Mouse (Mus musculus) CD4-positive, CD25-positive, alpha-beta regulatory T cell, adult 4 months (primary cell): ENCODE measurements around the gene Sh2d2a. TPM values are rescaled to one million over a fixed set of nuclear protein-coding genes. Genes with fewer than 3 reads are reported as not detected.
A peak's percentile ranks its signal among the peaks of the same experiment; 100 is the strongest.
"Not testable (repeated sequence)": the region's sequence is repeated elsewhere in the genome, so short reads cannot be mapped to it uniquely, and the experiment has no call there.

Experiments
- ATAC-seq: one replicate; pipeline ENCODE4 v1.8.0; 2017
- polyA plus RNA-seq, 2 experiments: library from polyadenylated mRNA; unstranded; fragments of 100-300 nt; shearing (Covaris generic); gene quantifications; one replicate each; pipeline ENCODE4 v1.2.1; 2017

Gene Sh2d2a
- polyA plus RNA-seq, result 100 to 1,000 TPM; 213 to 324 TPM

GRCm38 (mm10) chr3:87846650-87847110 lies at the start of gene Sh2d2a:
TSS of gene Sh2d2a (plus strand) at chr3:87846755.
- ATAC-seq, result peak; percentile 74

DNA sequence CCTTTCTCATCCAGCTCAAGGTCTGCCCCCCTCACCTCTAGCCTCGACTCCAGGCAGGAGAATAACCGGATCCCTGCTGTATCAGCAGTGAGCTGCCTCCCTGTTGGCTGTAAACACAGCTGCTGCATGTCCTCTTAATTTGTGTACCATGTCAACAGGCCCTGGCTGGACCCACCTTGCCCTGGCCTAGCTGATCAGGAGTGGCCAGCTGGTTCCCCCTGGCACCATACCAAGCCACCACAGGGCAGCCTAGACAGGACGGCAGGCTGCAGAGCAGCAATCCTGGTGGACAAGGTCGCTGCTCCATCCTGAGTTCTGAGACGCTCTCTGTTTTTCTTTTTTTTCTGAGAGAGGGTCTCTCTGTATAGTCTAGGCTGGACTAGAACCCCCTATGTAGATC lies 44.9 kb upstream of the Sh2d2a start:
- ATAC-seq, result no peak

DNA sequence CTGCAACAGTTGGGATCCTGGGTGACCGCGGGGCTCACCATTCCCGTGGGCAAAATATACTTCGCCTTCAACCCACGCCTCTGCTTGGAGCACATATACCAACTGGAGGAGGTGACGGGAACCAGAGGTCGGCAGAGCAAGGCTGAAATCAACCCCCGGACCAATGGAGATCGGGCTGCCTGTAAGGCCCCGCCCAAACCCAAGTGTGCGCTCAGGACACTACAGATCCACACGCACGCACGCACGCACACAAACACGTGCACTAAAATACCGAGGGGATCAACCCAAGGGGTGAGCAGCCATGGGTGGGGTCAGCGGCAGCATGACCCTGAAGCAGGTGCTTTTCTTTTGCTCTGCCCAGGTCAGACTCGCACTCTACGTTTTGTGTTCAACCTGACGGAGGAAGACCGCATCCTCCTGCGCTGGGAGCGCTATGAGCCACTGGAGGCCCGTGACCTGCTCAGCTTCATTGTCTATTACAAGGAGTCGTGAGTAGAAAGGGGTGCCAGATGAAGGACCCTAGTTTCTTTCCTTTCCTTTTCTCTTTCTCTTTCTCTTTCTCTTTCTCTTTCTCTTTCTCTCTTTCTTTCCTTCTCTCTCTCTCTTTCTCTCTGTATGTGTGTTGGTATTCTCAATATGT lies 42.4 kb upstream of the Sh2d2a start:
- peak; percentile 77 for ATAC-seq

GRCm38 (mm10) chr3:87809322-87809962 lies 37.1 kb upstream of the Sh2d2a start:
- no peak for ATAC-seq

DNA sequence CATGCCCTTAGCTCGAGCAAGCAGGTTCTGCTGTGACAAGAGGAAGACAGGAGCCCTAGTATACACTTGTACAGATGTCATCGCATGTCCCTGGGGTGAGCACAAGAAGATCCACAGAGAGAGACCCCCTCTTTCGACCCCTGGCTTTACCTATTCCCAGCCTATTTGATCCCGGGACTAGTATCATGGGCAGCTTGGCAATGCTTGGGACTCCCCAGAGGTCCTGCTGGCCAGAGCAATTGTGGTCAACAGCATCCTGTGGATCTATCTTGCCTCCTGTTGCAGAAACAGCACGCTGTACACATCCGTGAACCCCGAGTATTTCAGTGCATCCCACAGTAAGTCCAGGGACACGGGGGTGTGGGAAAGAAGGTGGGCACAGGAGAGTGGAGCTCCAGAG lies 35.3 kb upstream of the Sh2d2a start:
- ATAC-seq, result no peak

DNA sequence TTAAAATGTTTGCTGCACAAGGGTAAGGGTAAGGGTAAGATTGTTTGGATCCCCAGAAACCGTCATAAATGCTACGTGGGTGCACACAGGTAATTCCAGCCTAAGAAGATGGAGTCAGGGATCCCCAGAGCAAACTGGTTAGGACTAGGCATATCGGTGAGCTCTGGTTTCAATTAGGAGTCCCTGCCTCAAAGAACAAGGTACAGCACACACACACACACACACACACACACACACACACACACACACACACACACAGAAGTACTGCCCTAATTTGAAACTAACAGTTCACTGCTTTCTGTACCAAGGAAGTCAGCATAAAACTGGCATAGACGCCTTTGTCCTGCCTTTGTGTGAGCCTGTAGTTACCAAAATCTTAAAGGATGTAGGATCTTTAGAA lies 34.1 kb upstream of the Sh2d2a start:
- ATAC-seq, result no peak

- no peak for ATAC-seq
These were observed 33.7 kb upstream of the Sh2d2a start for GRCm38 (mm10) chr3:87812873-87813272.

DNA sequence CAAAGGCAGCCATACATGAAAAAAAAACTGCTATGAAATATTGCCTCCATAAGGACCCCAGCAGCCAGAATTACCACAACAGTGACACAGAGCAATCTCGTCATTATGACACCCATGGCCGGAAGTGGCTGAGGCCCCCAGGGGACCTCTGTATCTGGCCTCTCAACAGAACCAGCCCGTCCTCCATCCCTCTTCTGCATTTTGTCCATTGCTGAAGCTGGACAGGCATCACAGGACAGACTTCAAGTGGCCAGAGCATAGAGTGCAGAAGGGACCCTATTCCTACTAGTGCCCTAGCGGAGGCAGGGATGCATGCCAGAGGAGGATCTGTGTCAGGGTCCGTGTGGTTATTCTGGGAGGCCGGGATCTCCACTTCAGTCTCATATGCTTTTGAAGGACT lies 30.4 kb upstream of the Sh2d2a start:
- ATAC-seq, result no peak

GRCm38 (mm10) chr3:87816646-87817093 lies 29.9 kb upstream of the Sh2d2a start:
- ATAC-seq, result peak; percentile 89

DNA sequence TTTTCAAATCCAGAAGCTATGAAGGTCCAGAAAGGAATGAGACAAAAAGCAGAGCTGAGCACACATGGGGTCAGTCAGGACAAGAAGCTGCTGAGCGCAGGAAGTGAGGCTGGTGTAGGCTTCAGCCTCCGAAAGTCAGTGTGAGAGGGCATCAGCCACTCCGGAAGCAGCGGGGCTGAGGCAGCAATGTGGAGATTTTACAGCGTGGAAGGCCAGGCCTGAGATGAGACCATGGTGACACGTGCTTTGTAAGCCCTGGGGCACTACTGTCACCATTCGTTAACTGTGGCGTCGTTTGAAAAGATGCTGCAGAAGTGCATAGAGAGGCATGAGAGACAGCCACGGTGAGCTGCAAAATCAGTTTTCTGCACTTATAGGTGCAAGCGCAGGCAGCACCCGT lies 28.3 kb upstream of the Sh2d2a start:
- ATAC-seq, result no peak

- not testable (repeated sequence) for ATAC-seq
These were observed 22.3 kb upstream of the Sh2d2a start, which contains the start of gene Pear1 for GRCm38 (mm10) chr3:87824206-87824605. TSS of gene Pear1 (minus strand) at chr3:87824306.

DNA sequence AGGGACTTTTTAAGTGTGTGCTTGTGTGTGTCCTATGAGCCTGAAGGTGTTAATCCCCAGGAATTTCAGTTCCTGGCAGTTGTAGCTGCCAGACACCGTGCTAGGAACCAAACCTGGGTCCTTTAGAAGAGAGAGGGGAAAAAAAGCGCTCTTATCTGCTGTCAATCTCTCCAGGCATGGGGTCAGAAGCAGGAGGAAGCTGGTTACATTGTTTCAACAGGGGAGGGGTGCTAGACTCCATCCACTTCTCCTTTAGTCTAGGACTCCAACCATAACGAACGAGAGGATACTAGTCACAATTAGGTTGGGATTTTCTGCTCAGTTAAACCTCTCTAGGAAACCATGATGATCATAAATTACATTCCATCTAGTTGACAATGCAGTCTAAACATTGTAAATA lies 18.1 kb upstream of the Sh2d2a start:
- no peak for ATAC-seq

GRCm38 (mm10) chr3:87829025-87829424 lies 17.5 kb upstream of the Sh2d2a start:
- ATAC-seq, result no peak

GRCm38 (mm10) chr3:87832109-87832859 lies 14.3 kb upstream of the Sh2d2a start:
- ATAC-seq, result peak; percentile 80

- no peak for ATAC-seq
These were observed 13.1 kb upstream of the Sh2d2a start for GRCm38 (mm10) chr3:87833482-87833881.

DNA sequence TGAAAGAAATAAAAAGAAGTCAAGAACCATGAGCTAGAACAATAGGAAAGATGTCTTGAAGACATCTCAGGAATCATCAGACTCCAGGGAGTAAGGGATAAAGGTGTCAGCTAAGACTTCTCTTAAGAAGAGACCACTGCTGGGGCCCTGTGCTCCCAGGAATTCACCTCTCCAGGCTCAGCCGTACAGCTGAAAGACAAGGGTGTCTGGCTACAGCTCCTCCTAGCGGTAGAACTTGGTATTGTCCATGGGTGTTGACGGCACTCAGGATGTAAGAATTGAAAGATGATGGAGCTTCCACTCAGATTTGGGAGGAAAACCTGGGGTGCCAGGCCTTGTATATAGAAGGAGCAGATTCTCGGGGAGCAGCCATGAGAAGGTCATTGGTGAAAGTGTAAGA lies 7.9 kb upstream of the Sh2d2a start:
- peak; percentile 91 for ATAC-seq

GRCm38 (mm10) chr3:87840858-87841257 lies 5.7 kb upstream of the Sh2d2a start:
- ATAC-seq, result no peak

GRCm38 (mm10) chr3:87844981-87845380 lies 1.6 kb upstream of the Sh2d2a start:
- no peak for ATAC-seq

DNA sequence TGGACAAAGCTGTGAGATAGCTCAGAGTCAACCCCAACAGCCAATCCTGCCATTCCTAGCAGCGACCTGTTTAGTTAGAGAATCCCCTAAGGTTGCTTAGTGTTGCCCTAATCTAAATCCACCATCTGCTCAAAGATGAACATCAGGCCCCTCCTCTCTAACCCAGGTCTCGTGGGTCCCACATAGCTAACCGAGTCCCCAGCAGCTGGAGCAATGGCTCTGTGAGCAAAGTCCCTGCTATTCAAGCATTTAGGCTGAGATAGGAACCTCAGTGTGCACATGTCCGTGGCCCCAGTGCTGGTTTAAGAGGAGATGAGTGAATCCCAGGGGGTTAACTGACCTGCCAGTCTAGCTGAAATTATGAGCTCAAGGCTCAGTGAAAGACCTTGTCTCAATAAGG lies 369 bp upstream of the Sh2d2a start:
- ATAC-seq, result peak; percentile 2

- peak; percentile 53 for ATAC-seq
These were observed 1.1 kb downstream of the Sh2d2a start for GRCm38 (mm10) chr3:87847680-87848079.

GRCm38 (mm10) chr3:87849117-87849516 lies 2.6 kb downstream of the Sh2d2a start:
- peak; percentile 4 for ATAC-seq

DNA sequence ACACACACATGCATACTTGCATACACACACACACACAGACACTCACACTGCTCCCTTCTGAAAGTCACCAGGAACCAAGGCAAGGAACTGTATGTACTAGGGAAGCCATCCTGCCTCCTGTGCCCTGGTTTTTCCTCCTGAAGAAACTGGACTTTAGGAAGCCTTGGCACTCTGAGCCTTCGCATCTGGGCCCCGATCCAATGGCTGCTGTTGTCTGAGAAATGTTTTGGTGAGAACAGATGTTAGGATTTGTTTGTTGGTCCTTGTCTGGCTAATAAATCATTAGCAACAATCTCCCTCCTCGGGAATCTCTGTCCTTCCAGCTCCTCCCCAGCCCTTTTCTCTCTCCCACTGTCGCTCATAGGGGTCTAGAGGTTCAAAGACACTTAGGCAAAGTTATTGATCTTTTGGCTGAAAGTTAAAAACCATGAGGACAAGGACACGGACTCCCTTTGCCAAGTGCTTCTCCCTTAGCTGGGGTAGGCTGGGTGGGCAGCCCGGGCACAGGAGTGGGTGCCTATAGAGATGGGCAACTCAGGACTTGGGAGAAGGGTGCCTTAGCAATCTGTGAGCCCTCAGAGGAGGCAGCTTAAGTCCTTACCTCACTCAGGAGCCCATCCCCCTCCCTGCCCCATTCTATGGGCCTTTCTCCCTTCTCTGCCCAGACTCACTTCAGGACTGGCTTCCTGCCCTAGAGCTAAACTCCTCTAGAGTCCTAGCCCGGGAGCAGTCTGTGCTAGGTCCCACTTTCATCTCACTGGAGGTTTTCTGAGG lies 8.4 kb downstream of the Sh2d2a start:
- ATAC-seq, result no peak

GRCm38 (mm10) chr3:87855936-87856335 lies 9.4 kb downstream of the Sh2d2a start:
- no peak for ATAC-seq
